Mouse (Mus musculus) liver, adult 2 months (tissue): ENCODE measurements around the gene Ttc21b.

Source experiments
- CTCF ChIP-seq: fragments of 200-500 bp; IDR thresholded peaks from 2 replicates; pipeline ENCODE4 v1.5.1; 2011; ENCODE audit warnings: low read depth, low read length, control low read depth
- POLR2A ChIP-seq: fragments of 200-500 bp; IDR thresholded peaks from 2 replicates; pipeline ENCODE4 v1.6.1; 2011; ENCODE audit warnings: low read length, control low read depth; ENCODE audit not compliant: insufficient read depth; ENCODE audit errors: extremely low read depth

GRCm38 (mm10) chr2:66180293-66180692, 76.1 kb downstream of the Ttc21b start:
- TF ChIP-seq POLR2A: no peak
- TF ChIP-seq CTCF: no peak
